Mouse (Mus musculus): ENCODE measurements around the gene Trpm1.

The Trpm1 gene

GRCm38 (mm10) chr7:64164997-64165396, 11.4 kb downstream of the Trpm1 start:
- peak; percentile 47 for DNase-seq

- no peak for DNase-seq
Observed at GRCm38 (mm10) chr7:64166025-64166424, 12.4 kb downstream of the Trpm1 start.

GRCm38 (mm10) chr7:64166724-64167123, 13.1 kb downstream of the Trpm1 start:
- no peak for DNase-seq

- DNase-seq = no peak
Observed at GRCm38 (mm10) chr7:64179310-64179709, 25.7 kb downstream of the Trpm1 start.

- DNase-seq = no peak
Observed at GRCm38 (mm10) chr7:64185203-64185931, 31.7 kb downstream of the Trpm1 start.

- no peak for DNase-seq
Observed at GRCm38 (mm10) chr7:64185932-64186312, 32.3 kb downstream of the Trpm1 start.

- DNase-seq = peak; percentile 2
Observed at GRCm38 (mm10) chr7:64192261-64192943, 38.8 kb downstream of the Trpm1 start.

- no peak for DNase-seq
Observed at GRCm38 (mm10) chr7:64193476-64193875, 39.8 kb downstream of the Trpm1 start.

- DNase-seq = no peak
Observed at GRCm38 (mm10) chr7:64196114-64196513, 42.5 kb downstream of the Trpm1 start.

GRCm38 (mm10) chr7:64208700-64209099, 55.1 kb downstream of the Trpm1 start:
- no peak for DNase-seq

GRCm38 (mm10) chr7:64212870-64213269, 59.2 kb downstream of the Trpm1 start:
- no peak for DNase-seq

GRCm38 (mm10) chr7:64214066-64214465, 60.4 kb downstream of the Trpm1 start:
- DNase-seq = no peak

- no peak for DNase-seq
Observed at GRCm38 (mm10) chr7:64215613-64216012, 62.0 kb downstream of the Trpm1 start.

GRCm38 (mm10) chr7:64217428-64217827, 63.8 kb downstream of the Trpm1 start:
- DNase-seq = no peak

GRCm38 (mm10) chr7:64219765-64220164, 66.1 kb downstream of the Trpm1 start:
- no peak for DNase-seq

GRCm38 (mm10) chr7:64223215-64223614, 69.6 kb downstream of the Trpm1 start:
- DNase-seq = no peak

- no peak for DNase-seq
Observed at GRCm38 (mm10) chr7:64226339-64227194, 72.9 kb downstream of the Trpm1 start.

- no peak for DNase-seq
Observed at GRCm38 (mm10) chr7:64227586-64227985, 74.0 kb downstream of the Trpm1 start.

- DNase-seq = no peak
Observed at GRCm38 (mm10) chr7:64228300-64228699, 74.7 kb downstream of the Trpm1 start.

GRCm38 (mm10) chr7:64229911-64230310, 76.3 kb downstream of the Trpm1 start:
- no peak for DNase-seq

GRCm38 (mm10) chr7:64231001-64231400, 77.4 kb downstream of the Trpm1 start:
- DNase-seq = no peak

GRCm38 (mm10) chr7:64231996-64232395, 78.4 kb downstream of the Trpm1 start:
- no peak for DNase-seq

GRCm38 (mm10) chr7:64234310-64234820, 80.7 kb downstream of the Trpm1 start:
- DNase-seq = no peak

Measured in cerebellum, adult 8-10 months (tissue).